15 mouse cellular contexts compared by ENCODE assay signal in the genomic region with DNA sequence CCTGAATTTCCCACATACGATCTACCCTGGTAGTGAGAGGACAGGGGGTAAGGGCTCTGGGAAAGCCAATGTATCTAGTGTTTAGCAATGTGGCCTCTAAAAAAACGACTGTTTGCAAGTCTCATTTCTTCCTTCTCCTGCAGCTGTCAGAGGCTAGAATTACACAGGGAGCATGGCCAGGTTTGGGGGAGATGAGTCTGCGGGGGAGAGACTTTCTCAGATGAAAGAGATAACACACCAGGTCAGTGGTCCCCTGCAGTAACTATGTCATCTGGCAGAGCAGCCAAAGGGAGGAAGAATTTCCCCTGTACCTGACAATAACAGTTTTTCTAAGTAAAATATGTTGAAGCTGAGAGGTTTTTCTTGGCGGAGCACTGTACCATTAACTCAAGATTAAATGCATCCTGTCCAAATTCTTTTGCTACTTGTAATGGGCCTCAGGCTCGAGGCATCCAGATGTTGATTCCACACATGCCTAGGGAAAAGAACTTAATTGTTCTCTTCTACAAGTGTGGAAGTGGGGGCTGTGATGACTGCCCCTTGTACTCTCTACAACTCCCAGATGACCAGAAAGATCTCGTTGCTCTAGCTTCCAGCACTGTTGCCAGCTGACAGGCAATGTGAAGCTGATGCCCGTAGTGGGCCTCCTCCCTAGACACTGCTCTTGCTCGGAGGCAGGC. TPM values are rescaled to one million over a fixed set of nuclear protein-coding genes. Genes with fewer than 3 reads are reported as not detected.
DNase-seq lines count a peak whose midpoint lies in the region; ATAC-seq and TF ChIP-seq lines count a peak whose summit lies in the region.
"Had no signal": no experiment of that assay in that cellular context is flagged by ENCODE, and none has a peak within 500 bp of the region (broad histone marks: within the 10 kb centered on the region; RNA-seq: fewer than 3 reads in every experiment).

No protein-coding gene starts in this region.

- no peaks in the 10 kb centered on the region for H3K9me3 ChIP-seq in embryonic facial prominence, embryonic 13.5 days
- H3K9me3 ChIP-seq in heart, embryonic 15.5 days (replicated peaks), result no peaks in the 10 kb centered on the region
- H3K9me3 ChIP-seq in limb, embryonic 12.5 days, result no peaks in the 10 kb centered on the region

- no peak overlapping the region for H3K9ac ChIP-seq in embryonic facial prominence, embryonic 13.5 days
- no peak overlapping the region for H3K9ac ChIP-seq in heart, embryonic 15.5 days
- H3K9ac ChIP-seq in limb, embryonic 12.5 days (replicated peaks), result no peak overlapping the region

- H3K4me2 ChIP-seq in embryonic facial prominence, embryonic 13.5 days, result no peak overlapping the region
- no peak overlapping the region for H3K4me2 ChIP-seq in heart, embryonic 15.5 days
- H3K4me2 ChIP-seq in limb, embryonic 12.5 days, result no peak overlapping the region

- H3K27ac ChIP-seq in kidney, adult 2 months (ENCODE audit: insufficient read depth, low read depth, low read length), result no peak overlapping the region
- peak overlapping the region; percentile 39; the same call in 1 of the 2 replicates for H3K27ac ChIP-seq in embryonic facial prominence, embryonic 13.5 days
- H3K27ac ChIP-seq in heart, embryonic 15.5 days, result peak overlapping the region; percentile 20; the same call in 1 of the 2 replicates
- 0 out of 2 replicates have a peak overlapping the region, but pooled peaks have one; percentile 35 for H3K27ac ChIP-seq in limb, embryonic 12.5 days
- H3K27ac ChIP-seq: layer of hippocampus, adult 2 months had no signal

- ATAC-seq in embryonic facial prominence, embryonic 13.5 days (ENCODE audit: insufficient number of reproducible peaks, insufficient read depth, low FRiP score, low TSS enrichment, low read depth), result no peak
- no peak for ATAC-seq in heart, embryonic 15.5 days (replicated peaks; ENCODE audit: insufficient number of reproducible peaks, insufficient read depth, low FRiP score, low read depth)
- no peak for ATAC-seq in limb, embryonic 12.5 days (ENCODE audit: insufficient number of reproducible peaks, insufficient read depth, low FRiP score, low TSS enrichment, low read depth)
- ATAC-seq: midbrain, embryonic 16.5 days had no signal

- DNase-seq in kidney, adult 2 months, result peak; percentile 24
- DNase-seq in kidney, adult 18-20 months, result no peak
- DNase-seq in cerebellum, postnatal 25 days, result no peak
- DNase-seq in frontal cortex, postnatal 14 days (ENCODE audit: low spot score in 2 of 2), result no peak
- DNase-seq in adrenal gland, postnatal 14 days, result no peak
- DNase-seq: B cell, adult 2 months; liver; lung, postnatal 14 days; right cerebral cortex, postnatal 4 days had no signal

- no peak for TF ChIP-seq POLR2A in kidney, adult 2 months (IDR thresholded peaks at IDR 0.05; ENCODE audit: low read depth, low read length)

- no peaks in the 10 kb centered on the region for H3K36me3 ChIP-seq in kidney, adult 2 months (ENCODE audit: control insufficient read depth, insufficient read depth, low read length)
- no peaks in the 10 kb centered on the region for H3K36me3 ChIP-seq in embryonic facial prominence, embryonic 13.5 days
- no peaks in the 10 kb centered on the region for H3K36me3 ChIP-seq in heart, embryonic 15.5 days
- H3K36me3 ChIP-seq in limb, embryonic 12.5 days, result no peaks in the 10 kb centered on the region

- H3K4me3 ChIP-seq in kidney, adult 2 months (ENCODE audit: insufficient read depth, low read depth, low read length), result no peak overlapping the region
- no peak overlapping the region for H3K4me3 ChIP-seq in embryonic facial prominence, embryonic 13.5 days
- H3K4me3 ChIP-seq in heart, embryonic 15.5 days, result no peak overlapping the region
- no peak overlapping the region for H3K4me3 ChIP-seq in limb, embryonic 12.5 days (replicated peaks)
- H3K4me3 ChIP-seq: layer of hippocampus, adult 2 months had no signal

- TF ChIP-seq CTCF in kidney, adult 2 months (conservative IDR thresholded peaks at IDR 0.05; ENCODE audit: insufficient read depth, insufficient read length, low read depth, low read length), result no peak

- WGBS in kidney, adult 2 months, result 22% methylated on average over 8 of the region's 8 CpGs
- 14% methylated on average over 8 of the region's 8 CpGs for WGBS in embryonic facial prominence, embryonic 13.5 days
- WGBS in heart, embryonic 15.5 days, result 36% methylated on average over 8 of the region's 8 CpGs
- WGBS in limb, embryonic 12.5 days, result 19% methylated on average over 8 of the region's 8 CpGs

- H3K4me1 ChIP-seq in kidney, adult 2 months (ENCODE audit: control insufficient read depth, insufficient read depth, low read length), result 0 out of 2 replicates have a peak, but pooled peaks cover 4% of the 10 kb centered on the region
- peaks cover 15% of the 10 kb centered on the region for H3K4me1 ChIP-seq in embryonic facial prominence, embryonic 13.5 days
- peaks cover 2% of the 10 kb centered on the region; the same call in 1 of the 2 replicates for H3K4me1 ChIP-seq in heart, embryonic 15.5 days (replicated peaks)
- peaks cover 16% of the 10 kb centered on the region for H3K4me1 ChIP-seq in limb, embryonic 12.5 days (replicated peaks)

- no peaks in the 10 kb centered on the region for H3K27me3 ChIP-seq in kidney, adult 2 months (replicated peaks; ENCODE audit: control insufficient read depth, insufficient read depth, low read length)
- H3K27me3 ChIP-seq in embryonic facial prominence, embryonic 13.5 days, result no peaks in the 10 kb centered on the region
- no peaks in the 10 kb centered on the region for H3K27me3 ChIP-seq in heart, embryonic 15.5 days
- no peaks in the 10 kb centered on the region for H3K27me3 ChIP-seq in limb, embryonic 12.5 days

RNA-seq across cellular contexts. Expression of gene Mycn, which starts 31.2 kb away (rescaled TPM):
- polyA plus RNA-seq in kidney, adult 2 months (2012; rRNA removed), result 2.4 and 2.8 TPM in 2 replicates
- polyA plus RNA-seq in embryonic facial prominence, embryonic 13.5 days (2015; fragmentation: Nextera tagmentation; extraction: Ambion mirVana), result 35.5 and 43.4 TPM in 2 replicates
- polyA plus RNA-seq in heart, embryonic 15.5 days (2015; fragmentation: Nextera tagmentation; extraction: Ambion mirVana), result 33.6 and 34.5 TPM in 2 replicates
- polyA plus RNA-seq in limb, embryonic 12.5 days (2016; fragmentation: Nextera tagmentation; extraction: Ambion mirVana), result 115 and 129 TPM in 2 replicates
- 7.8 and 7.9 TPM in 2 replicates for total RNA-seq in adrenal gland, postnatal 14 days (2021)
- total RNA-seq: MEL had no signal
